Mouse (Mus musculus): ENCODE data around the gene Rnf43. TPM values are rescaled to one million over a fixed set of nuclear protein-coding genes. Genes with fewer than 3 reads are reported as not detected.

Gene Rnf43
- polyA plus RNA-seq, 1 experiment from 2014 or later, result 0.92 TPM

GRCm38 (mm10) chr11:87659216-87659615, 3.3 kb upstream of the Rnf43 start:
- no peak overlapping the region for H3K9ac ChIP-seq (replicated peaks)
- WGBS, result 81% methylated on average over 7 of the region's 7 CpGs

GRCm38 (mm10) chr11:87662822-87663221, 300 bp downstream of the Rnf43 start:
- Histone ChIP-seq H3K4me2 (replicated peaks) (peak overlapping the region; percentile 57), H3K4me3 (peak overlapping the region; percentile 37), H3K9ac (replicated peaks) (no peak overlapping the region; the same call in 1 of the 2 replicates), H3K4me1 (peaks cover 5% of the 10 kb centered on the region; the same call in 1 of the 2 replicates), H3K27me3 (peaks cover 16% of the 10 kb centered on the region; the same call in 1 of the 2 replicates), H3K27ac (replicated peaks) (no peak overlapping the region), H3K36me3 (no peaks in the 10 kb centered on the region), H3K9me3 (no peaks in the 10 kb centered on the region)
- 5% methylated on average over 14 of the region's 14 CpGs for whole genome bisulfite sequencing
- no peak for ATAC-seq (replicated peaks)

More at GRCm38 (mm10) chr11:87659216-87659615, 3.3 kb upstream of the Rnf43 start:
- Histone ChIP-seq H3K27me3 (peaks cover 12% of the 10 kb centered on the region; the same call in 1 of the 2 replicates), H3K27ac (replicated peaks) (no peak overlapping the region), H3K4me3 (no peak overlapping the region), H3K4me1 (peaks cover 5% of the 10 kb centered on the region; the same call in 1 of the 2 replicates), H3K4me2 (replicated peaks) (no peak overlapping the region), H3K9me3 (no peaks in the 10 kb centered on the region), H3K36me3 (no peaks in the 10 kb centered on the region)
- ATAC-seq (replicated peaks), result no peak

GRCm38 (mm10) chr11:87663948-87664347, 1.4 kb downstream of the Rnf43 start:
- ATAC-seq (replicated peaks), result no peak
- Histone ChIP-seq H3K27me3 (peaks cover 16% of the 10 kb centered on the region; the same call in 1 of the 2 replicates), H3K36me3 (no peaks in the 10 kb centered on the region), H3K9me3 (no peaks in the 10 kb centered on the region), H3K4me1 (peaks cover 5% of the 10 kb centered on the region; the same call in 1 of the 2 replicates), H3K4me2 (replicated peaks) (no peak overlapping the region), H3K4me3 (no peak overlapping the region), H3K9ac (replicated peaks) (no peak overlapping the region), H3K27ac (replicated peaks) (no peak overlapping the region)
- WGBS, result 73% methylated on average over 6 of the region's 6 CpGs

- no peak overlapping the region for H3K4me3 ChIP-seq
- H3K4me1 ChIP-seq, result peaks cover 5% of the 10 kb centered on the region; the same call in 1 of the 2 replicates
- no peak overlapping the region for H3K4me2 ChIP-seq (replicated peaks)
- 78% methylated on average over 12 of the region's 12 CpGs for WGBS
- H3K9me3 ChIP-seq, result no peaks in the 10 kb centered on the region
- no peaks in the 10 kb centered on the region for H3K36me3 ChIP-seq
- H3K27me3 ChIP-seq, result peaks cover 16% of the 10 kb centered on the region; the same call in 1 of the 2 replicates
- H3K27ac ChIP-seq (replicated peaks), result no peak overlapping the region
- ATAC-seq (replicated peaks), result no peak
- H3K9ac ChIP-seq (replicated peaks), result no peak overlapping the region
These were observed 2.0 kb downstream of the Rnf43 start for GRCm38 (mm10) chr11:87664521-87664920.

GRCm38 (mm10) chr11:87665224-87665623, 2.7 kb downstream of the Rnf43 start:
- peaks cover 5% of the 10 kb centered on the region; the same call in 1 of the 2 replicates for H3K4me1 ChIP-seq
- no peaks in the 10 kb centered on the region for H3K36me3 ChIP-seq
- no peak for ATAC-seq (replicated peaks)
- WGBS, result 61% methylated on average over 6 of the region's 6 CpGs
- H3K4me3 ChIP-seq, result no peak overlapping the region
- no peak overlapping the region for H3K27ac ChIP-seq (replicated peaks)
- no peak overlapping the region for H3K9ac ChIP-seq (replicated peaks)
- peaks cover 16% of the 10 kb centered on the region; the same call in 1 of the 2 replicates for H3K27me3 ChIP-seq
- no peaks in the 10 kb centered on the region for H3K9me3 ChIP-seq
- no peak overlapping the region for H3K4me2 ChIP-seq (replicated peaks)

GRCm38 (mm10) chr11:87665658-87666057, 3.1 kb downstream of the Rnf43 start:
- Histone ChIP-seq H3K9ac (replicated peaks) (no peak overlapping the region), H3K27ac (replicated peaks) (no peak overlapping the region), H3K36me3 (no peaks in the 10 kb centered on the region), H3K4me2 (replicated peaks) (no peak overlapping the region), H3K4me3 (no peak overlapping the region), H3K27me3 (peaks cover 16% of the 10 kb centered on the region; the same call in 1 of the 2 replicates), H3K4me1 (peaks cover 5% of the 10 kb centered on the region; the same call in 1 of the 2 replicates), H3K9me3 (no peaks in the 10 kb centered on the region)
- no peak for ATAC-seq (replicated peaks)
- WGBS, result 76% methylated on average over 2 of the region's 2 CpGs

GRCm38 (mm10) chr11:87666256-87667035, 3.9 kb downstream of the Rnf43 start:
- Histone ChIP-seq H3K9ac (replicated peaks) (no peak overlapping the region), H3K9me3 (no peaks in the 10 kb centered on the region), H3K4me1 (peaks cover 5% of the 10 kb centered on the region; the same call in 1 of the 2 replicates), H3K36me3 (no peaks in the 10 kb centered on the region), H3K4me3 (no peak overlapping the region), H3K27ac (replicated peaks) (no peak overlapping the region), H3K27me3 (peaks cover 16% of the 10 kb centered on the region; the same call in 1 of the 2 replicates), H3K4me2 (replicated peaks) (no peak overlapping the region)
- 82% methylated on average over 12 of the region's 12 CpGs for WGBS
- ATAC-seq (replicated peaks), result no peak

GRCm38 (mm10) chr11:87667107-87668090, 4.9 kb downstream of the Rnf43 start:
- Histone ChIP-seq H3K27me3 (peaks cover 16% of the 10 kb centered on the region; the same call in 1 of the 2 replicates), H3K27ac (replicated peaks) (no peak overlapping the region), H3K9ac (replicated peaks) (no peak overlapping the region), H3K4me1 (peaks cover 5% of the 10 kb centered on the region; the same call in 1 of the 2 replicates), H3K4me2 (replicated peaks) (no peak overlapping the region), H3K36me3 (no peaks in the 10 kb centered on the region), H3K9me3 (no peaks in the 10 kb centered on the region), H3K4me3 (no peak overlapping the region)
- ATAC-seq (replicated peaks), result no peak
- 63% methylated on average over 4 of the region's 4 CpGs for WGBS

GRCm38 (mm10) chr11:87673282-87673681, 10.8 kb downstream of the Rnf43 start:
- H3K4me1 ChIP-seq, result no peaks in the 10 kb centered on the region
- H3K9me3 ChIP-seq, result no peaks in the 10 kb centered on the region
- ATAC-seq (replicated peaks), result no peak
- no peak overlapping the region for H3K4me3 ChIP-seq
- no peak overlapping the region for H3K27ac ChIP-seq (replicated peaks)
- WGBS, result 95% methylated on average over 1 of the region's 1 CpGs
- no peaks in the 10 kb centered on the region for H3K27me3 ChIP-seq
- no peak overlapping the region for H3K4me2 ChIP-seq (replicated peaks)
- no peaks in the 10 kb centered on the region for H3K36me3 ChIP-seq
- H3K9ac ChIP-seq (replicated peaks), result no peak overlapping the region

- Histone ChIP-seq H3K36me3 (no peaks in the 10 kb centered on the region), H3K27me3 (no peaks in the 10 kb centered on the region), H3K4me2 (replicated peaks) (no peak overlapping the region), H3K9ac (replicated peaks) (no peak overlapping the region), H3K9me3 (no peaks in the 10 kb centered on the region), H3K4me3 (no peak overlapping the region), H3K4me1 (no peaks in the 10 kb centered on the region), H3K27ac (replicated peaks) (no peak overlapping the region)
- 89% methylated on average over 6 of the region's 6 CpGs for WGBS
- ATAC-seq (replicated peaks), result no peak
These were observed 13.1 kb downstream of the Rnf43 start for GRCm38 (mm10) chr11:87675606-87676005.

- Histone ChIP-seq H3K9ac (replicated peaks) (no peak overlapping the region), H3K4me1 (no peaks in the 10 kb centered on the region), H3K9me3 (no peaks in the 10 kb centered on the region), H3K36me3 (no peaks in the 10 kb centered on the region), H3K27me3 (no peaks in the 10 kb centered on the region), H3K4me2 (replicated peaks) (no peak overlapping the region), H3K27ac (replicated peaks) (no peak overlapping the region), H3K4me3 (no peak overlapping the region)
- 48% methylated on average over 5 of the region's 5 CpGs for WGBS
- ATAC-seq (replicated peaks), result no peak
These were observed 15.2 kb downstream of the Rnf43 start for GRCm38 (mm10) chr11:87677756-87678155.
